Mouse (Mus musculus) left cerebral cortex, postnatal 14 days (tissue): ENCODE measurements at regions not wholly inside any gene's neighbourhood (a gene's known extent, or its start where the extent isn't known, plus 50 kb on each side); places are given as distances from the start of the nearest gene placed in this dataset.

Source experiments
- DNase-seq, 2 experiments: peaks; one replicate each; pipeline ENCODE4 v3.0.0; 2021 to 2022; ENCODE audit warnings: low spot score in 2 of 2, mixed read lengths in 1 of 2
- intact Hi-C: fragments of 180-260 bp; cut with DNase I; formaldehyde crosslinking; loops from one replicate; pipeline ENCODE4 v1.15.1; 2025

- DNase-seq, result peak in 1 of 2 experiments; percentile 13
- intact Hi-C loops, result loop anchor here (5.0 kb wide), 1 partner anchor 1343 kb away; no protein-coding TSS in a partner anchor
Measured at GRCm38 (mm10) chr9:92045472-92045905, 147.2 kb upstream of the Plscr5 start.

- no peak for DNase-seq
- intact Hi-C loops, result no loop called here
Measured at GRCm38 (mm10) chr9:92044161-92044560, 148.6 kb upstream of the Plscr5 start.

- DNase-seq, result no peak
- intact Hi-C loops, result no loop called here
Measured at GRCm38 (mm10) chr9:92016521-92016920, 176.2 kb upstream of the Plscr5 start.

GRCm38 (mm10) chr9:92015923-92016322, 176.8 kb upstream of the Plscr5 start:
- peak in 1 of 2 experiments; percentile 3 for DNase-seq
- intact Hi-C loops, result no loop called here

GRCm38 (mm10) chr9:91988240-91988639, 204.5 kb upstream of the Plscr5 start:
- DNase-seq, result no peak
- intact Hi-C loops, result no loop called here

GRCm38 (mm10) chr9:91981955-91982621, 210.6 kb upstream of the Plscr5 start:
- intact Hi-C loops, result no loop called here
- DNase-seq, result no peak

- intact Hi-C loops, result no loop called here
- no peak for DNase-seq
Measured at GRCm38 (mm10) chr9:91981499-91981898, 211.2 kb upstream of the Plscr5 start.

- intact Hi-C loops, result no loop called here
- no peak for DNase-seq
Measured at GRCm38 (mm10) chr9:91964051-91964450, 228.7 kb upstream of the Plscr5 start.

- intact Hi-C loops, result no loop called here
- no peak for DNase-seq
Measured at GRCm38 (mm10) chr9:91962726-91963125, 230.0 kb upstream of the Plscr5 start.

GRCm38 (mm10) chr9:91961666-91962065, 231.1 kb upstream of the Plscr5 start:
- intact Hi-C loops, result no loop called here
- DNase-seq, result no peak

GRCm38 (mm10) chr9:91960556-91961325, 232.0 kb upstream of the Plscr5 start:
- intact Hi-C loops, result no loop called here
- DNase-seq, result no peak

- intact Hi-C loops, result loop anchor here (5.0 kb wide), 1 partner anchor 1257 kb away; no protein-coding TSS in a partner anchor
- DNase-seq, result peak; percentile 2 to 3
Measured at GRCm38 (mm10) chr9:91959592-91959991, 233.1 kb upstream of the Plscr5 start.

GRCm38 (mm10) chr9:91959076-91959475, 233.7 kb upstream of the Plscr5 start:
- no peak for DNase-seq
- intact Hi-C loops, result loop anchor here (5.0 kb wide), 1 partner anchor 1257 kb away; no protein-coding TSS in a partner anchor

- no peak for DNase-seq
- intact Hi-C loops, result loop anchor here (5.0 kb wide), 1 partner anchor 1256 kb away; no protein-coding TSS in a partner anchor
Measured at GRCm38 (mm10) chr9:91958421-91958820, 234.3 kb upstream of the Plscr5 start.

GRCm38 (mm10) chr9:91957061-91957460, 235.7 kb upstream of the Plscr5 start:
- intact Hi-C loops, result loop anchor here (5.0 kb wide), 1 partner anchor 1255 kb away; no protein-coding TSS in a partner anchor

GRCm38 (mm10) chr9:91948746-91949145, 244.0 kb upstream of the Plscr5 start:
- intact Hi-C loops, result no loop called here
- DNase-seq, result no peak

More at GRCm38 (mm10) chr9:91957061-91957460, 235.7 kb upstream of the Plscr5 start:
- no peak for DNase-seq

- intact Hi-C loops, result no loop called here
- DNase-seq, result no peak
Measured at GRCm38 (mm10) chr9:91942001-91942400, 250.7 kb upstream of the Plscr5 start.

GRCm38 (mm10) chr9:91938729-91939128, 254.0 kb upstream of the Plscr5 start:
- intact Hi-C loops, result no loop called here
- DNase-seq, result no peak

GRCm38 (mm10) chr9:91904066-91904465, 288.7 kb upstream of the Plscr5 start:
- intact Hi-C loops, result no loop called here

GRCm38 (mm10) chr9:91900956-91901355, 291.8 kb upstream of the Plscr5 start:
- intact Hi-C loops, result no loop called here
- no peak for DNase-seq

More at GRCm38 (mm10) chr9:91904066-91904465, 288.7 kb upstream of the Plscr5 start:
- no peak for DNase-seq
